Mouse (Mus musculus): ENCODE results near the gene Cacfd1. TPM values are rescaled to one million over a fixed set of nuclear protein-coding genes. Genes with fewer than 3 reads are reported as not detected.

Cacfd1 gene
- polyA plus RNA-seq, 1 experiment from 2014 or later = 123 TPM

DNA sequence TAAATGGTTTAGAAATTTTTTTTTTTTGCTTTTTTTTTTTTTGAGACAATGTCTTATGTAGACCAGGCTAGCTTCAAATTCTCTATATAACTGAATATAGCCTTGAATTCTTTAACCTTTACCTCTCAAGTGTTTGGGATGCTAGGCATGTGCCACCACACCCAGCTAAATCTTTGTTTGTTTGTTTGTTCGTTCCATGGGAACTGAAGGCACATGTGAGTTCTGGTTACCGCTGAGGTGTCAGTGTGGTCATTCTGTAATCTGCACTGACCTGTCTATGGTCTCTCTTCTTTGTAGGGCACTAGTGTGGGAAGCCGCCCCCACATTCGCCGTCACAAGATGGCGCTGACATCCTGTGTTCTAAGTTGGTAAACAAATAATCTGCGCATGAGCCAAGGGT lies 11.7 kb upstream of the Cacfd1 start:
- WGBS = 94% methylated on average over 7 of the region's 7 CpGs
- Histone ChIP-seq H3K36me3 (replicated peaks) (no peaks in the 10 kb centered on the region), H3K4me2 (no peak overlapping the region), H3K9ac (no peak overlapping the region), H3K4me1 (no peaks in the 10 kb centered on the region), H3K27ac (no peak overlapping the region), H3K9me3 (no peaks in the 10 kb centered on the region), H3K4me3 (no peak overlapping the region), H3K27me3 (replicated peaks) (no peaks in the 10 kb centered on the region)
- ATAC-seq (replicated peaks) = no peak

DNA sequence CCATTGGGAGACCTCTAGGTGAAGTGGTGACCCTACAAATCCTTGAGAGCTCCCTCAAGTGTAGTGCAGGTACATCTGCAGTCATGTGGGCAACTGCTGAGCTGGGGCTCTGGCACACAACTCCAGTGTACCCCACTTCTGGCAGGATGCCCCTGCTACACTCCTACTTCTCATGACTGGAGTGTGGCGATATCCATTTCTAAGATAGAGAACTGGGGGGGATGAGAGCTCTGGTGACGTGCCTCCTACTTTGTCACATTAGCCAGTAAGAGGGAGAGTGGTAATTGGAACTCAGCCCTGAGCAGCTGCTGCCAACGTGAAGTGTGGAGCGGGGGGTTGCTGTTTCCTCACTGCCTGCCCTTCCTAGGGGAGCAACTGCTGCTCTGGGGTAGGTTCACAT lies 3.5 kb upstream of the Cacfd1 start:
- ATAC-seq (replicated peaks) = no peak
- Histone ChIP-seq H3K4me2 (no peak overlapping the region), H3K27ac (no peak overlapping the region), H3K9me3 (no peaks in the 10 kb centered on the region), H3K4me3 (no peak overlapping the region), H3K9ac (no peak overlapping the region), H3K27me3 (replicated peaks) (no peaks in the 10 kb centered on the region), H3K36me3 (replicated peaks) (no peaks in the 10 kb centered on the region), H3K4me1 (peaks cover 17% of the 10 kb centered on the region)
- WGBS = 73% methylated on average over 4 of the region's 4 CpGs

DNA sequence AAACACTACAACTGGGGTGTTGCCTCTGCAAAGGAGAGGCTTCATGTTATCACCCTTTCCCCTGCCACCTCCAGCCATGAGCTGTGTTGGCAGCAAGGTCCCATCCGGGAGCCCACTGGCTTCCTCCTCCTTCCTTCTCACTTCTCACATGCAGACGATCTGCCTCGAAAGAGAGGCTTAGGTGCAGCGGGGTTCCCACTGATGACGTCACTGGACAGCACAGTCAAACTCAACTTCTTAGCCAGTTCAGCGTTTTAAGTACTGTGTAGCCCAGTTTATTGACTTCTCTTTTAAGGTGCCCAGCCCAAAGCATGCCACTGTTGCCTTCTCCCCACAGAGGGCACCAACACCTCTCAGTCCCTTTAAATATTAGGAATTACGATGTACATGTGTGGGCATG lies 2.0 kb upstream of the Cacfd1 start:
- no peak for ATAC-seq (replicated peaks)
- no peaks in the 10 kb centered on the region for H3K9me3 ChIP-seq
- WGBS = 73% methylated on average over 7 of the region's 7 CpGs
- H3K27ac ChIP-seq = no peak overlapping the region
- H3K27me3 ChIP-seq (replicated peaks) = no peaks in the 10 kb centered on the region
- no peak overlapping the region for H3K4me3 ChIP-seq
- no peaks in the 10 kb centered on the region for H3K36me3 ChIP-seq (replicated peaks)
- H3K9ac ChIP-seq = no peak overlapping the region
- H3K4me2 ChIP-seq = no peak overlapping the region
- peaks cover 23% of the 10 kb centered on the region for H3K4me1 ChIP-seq

DNA sequence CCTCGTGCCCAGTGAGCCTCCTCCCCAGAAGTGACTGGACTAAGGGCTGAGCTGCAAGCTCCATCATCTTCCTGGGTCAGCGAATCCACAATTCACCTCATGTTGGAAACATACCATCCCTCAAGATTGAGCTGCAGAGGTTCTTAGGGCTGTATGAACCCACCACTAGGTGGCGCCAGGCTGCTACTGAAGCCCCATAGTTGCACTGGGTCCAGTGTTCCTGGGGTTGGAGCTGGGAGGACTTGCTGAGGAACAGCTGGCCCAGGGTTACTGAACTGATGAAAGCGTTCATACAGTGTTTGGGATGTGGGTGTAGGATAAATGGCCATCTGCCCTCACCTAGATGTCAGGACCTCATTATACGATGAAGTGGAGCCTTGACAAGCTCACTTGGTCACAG lies 8.1 kb downstream of the Cacfd1 start:
- Histone ChIP-seq H3K4me1 (no peaks in the 10 kb centered on the region), H3K4me3 (no peak overlapping the region), H3K4me2 (no peak overlapping the region), H3K36me3 (replicated peaks) (peaks cover 30% of the 10 kb centered on the region), H3K9ac (no peak overlapping the region), H3K27ac (no peak overlapping the region), H3K27me3 (replicated peaks) (no peaks in the 10 kb centered on the region), H3K9me3 (no peaks in the 10 kb centered on the region)
- 51% methylated on average over 5 of the region's 5 CpGs for WGBS
- ATAC-seq (replicated peaks) = 0 out of 2 replicates have a peak, but pooled peaks have one; percentile 29

DNA sequence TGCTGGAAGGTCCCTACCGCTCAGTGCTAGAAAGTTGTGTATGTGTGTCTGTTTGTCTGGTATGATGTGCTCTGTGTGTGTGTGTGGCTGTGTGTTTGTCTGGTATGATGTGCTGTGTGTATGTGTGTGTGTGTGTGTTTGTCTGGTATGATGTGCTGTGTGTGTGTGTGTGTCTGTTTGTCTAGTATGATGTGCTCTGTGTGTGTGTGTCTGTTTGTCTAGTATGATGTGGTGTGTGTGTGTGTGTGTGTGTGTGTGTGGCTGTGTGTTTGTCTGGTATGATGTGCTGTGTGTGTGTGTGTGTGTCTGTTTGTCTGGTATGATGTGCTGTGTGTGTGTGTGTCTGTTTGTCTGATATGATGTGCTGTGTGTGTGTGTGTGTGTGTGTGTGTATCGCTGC lies 9.8 kb downstream of the Cacfd1 start:
- 97% methylated on average over 2 of the region's 2 CpGs for WGBS

DNA sequence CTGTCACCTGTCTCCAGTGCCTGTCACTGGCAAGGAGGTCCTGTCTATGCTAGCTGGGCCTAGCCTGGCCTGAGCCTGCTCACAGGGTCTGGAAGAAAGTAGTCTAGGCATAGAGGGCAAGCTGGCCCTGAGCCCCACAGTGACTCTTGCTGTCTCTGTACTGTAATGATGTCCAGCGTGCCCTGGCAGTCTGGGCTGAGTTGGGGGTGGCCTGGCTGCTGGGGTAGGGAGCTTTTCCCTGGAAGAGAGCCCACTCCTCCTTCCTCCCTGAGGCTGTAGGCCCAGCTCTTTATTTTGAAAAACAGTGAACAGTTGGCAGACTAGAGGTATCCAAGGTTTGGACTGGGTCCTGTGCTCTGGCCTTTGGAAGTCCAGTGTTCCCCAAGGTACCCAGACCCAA lies 11.4 kb downstream of the Cacfd1 start:
- Histone ChIP-seq H3K9ac (no peak overlapping the region), H3K36me3 (replicated peaks) (peaks cover 12% of the 10 kb centered on the region), H3K4me1 (no peaks in the 10 kb centered on the region), H3K4me2 (no peak overlapping the region), H3K27me3 (replicated peaks) (no peaks in the 10 kb centered on the region), H3K9me3 (no peaks in the 10 kb centered on the region), H3K4me3 (no peak overlapping the region), H3K27ac (no peak overlapping the region)
- 88% methylated on average over 1 of the region's 1 CpGs for WGBS
- no peak for ATAC-seq (replicated peaks)

More for the DNA sequence above, 9.8 kb downstream of the Cacfd1 start:
- no peak for ATAC-seq (replicated peaks)
- peaks cover 21% of the 10 kb centered on the region for H3K36me3 ChIP-seq (replicated peaks)
- H3K4me3 ChIP-seq = no peak overlapping the region
- no peak overlapping the region for H3K9ac ChIP-seq
- H3K27me3 ChIP-seq (replicated peaks) = no peaks in the 10 kb centered on the region
- H3K4me2 ChIP-seq = no peak overlapping the region
- H3K27ac ChIP-seq = no peak overlapping the region
- H3K4me1 ChIP-seq = no peaks in the 10 kb centered on the region
- H3K9me3 ChIP-seq = no peaks in the 10 kb centered on the region

DNA sequence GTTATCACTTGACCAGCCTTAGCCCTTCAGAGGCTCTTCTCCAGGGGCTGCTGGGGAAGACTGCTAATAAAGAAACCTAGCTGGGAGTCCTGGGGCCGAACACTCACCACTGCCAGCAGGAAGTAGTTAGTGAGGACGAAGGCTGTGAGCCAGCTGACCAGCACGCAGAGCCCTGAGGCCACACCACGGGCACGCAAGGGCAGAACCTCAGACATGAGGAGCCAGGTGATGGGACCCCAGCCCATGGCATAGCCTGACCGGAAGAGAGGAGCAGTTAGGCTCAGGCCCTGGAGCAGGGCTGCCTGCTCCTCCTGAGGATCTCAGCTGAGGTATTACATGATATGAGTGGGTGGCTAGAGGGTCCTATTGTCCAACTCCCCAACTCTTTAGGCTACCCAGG lies 12.9 kb downstream of the Cacfd1 start:
- Histone ChIP-seq H3K27me3 (replicated peaks) (no peaks in the 10 kb centered on the region), H3K9me3 (no peaks in the 10 kb centered on the region), H3K27ac (no peak overlapping the region), H3K4me3 (no peak overlapping the region), H3K4me1 (peaks cover 12% of the 10 kb centered on the region), H3K9ac (no peak overlapping the region), H3K36me3 (replicated peaks) (peaks cover 2% of the 10 kb centered on the region; the same call in 1 of the 2 replicates), H3K4me2 (no peak overlapping the region)
- ATAC-seq (replicated peaks) = no peak
- WGBS = 79% methylated on average over 6 of the region's 6 CpGs

DNA sequence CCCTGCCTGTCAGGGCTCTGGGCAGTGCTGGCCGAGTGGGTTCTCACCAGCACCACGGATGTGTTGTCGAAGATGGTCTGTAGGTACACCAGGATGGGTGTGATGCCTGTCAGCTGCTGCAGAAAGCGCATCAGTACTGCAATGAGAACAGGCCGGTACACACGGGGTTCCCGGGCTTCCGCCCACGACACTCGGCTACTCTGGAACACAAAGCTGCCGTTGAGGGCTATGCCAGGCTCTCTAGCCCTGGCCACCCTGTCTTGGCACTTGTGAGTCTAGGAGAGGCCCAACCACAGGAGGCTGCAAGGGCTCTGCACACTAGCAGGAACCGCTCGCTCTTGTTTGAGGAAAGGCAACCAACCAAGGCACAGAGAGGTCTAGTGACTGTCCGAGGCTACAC lies 14.4 kb downstream of the Cacfd1 start:
- Histone ChIP-seq H3K36me3 (replicated peaks) (no peaks in the 10 kb centered on the region; the same call in 1 of the 2 replicates), H3K4me3 (no peak overlapping the region), H3K4me2 (no peak overlapping the region), H3K4me1 (peaks cover 19% of the 10 kb centered on the region), H3K9ac (no peak overlapping the region), H3K27me3 (replicated peaks) (0 out of 2 replicates have a peak, but pooled peaks cover under 1% of the 10 kb centered on the region), H3K27ac (no peak overlapping the region), H3K9me3 (no peaks in the 10 kb centered on the region)
- WGBS = 88% methylated on average over 14 of the region's 14 CpGs
- ATAC-seq (replicated peaks) = no peak

DNA sequence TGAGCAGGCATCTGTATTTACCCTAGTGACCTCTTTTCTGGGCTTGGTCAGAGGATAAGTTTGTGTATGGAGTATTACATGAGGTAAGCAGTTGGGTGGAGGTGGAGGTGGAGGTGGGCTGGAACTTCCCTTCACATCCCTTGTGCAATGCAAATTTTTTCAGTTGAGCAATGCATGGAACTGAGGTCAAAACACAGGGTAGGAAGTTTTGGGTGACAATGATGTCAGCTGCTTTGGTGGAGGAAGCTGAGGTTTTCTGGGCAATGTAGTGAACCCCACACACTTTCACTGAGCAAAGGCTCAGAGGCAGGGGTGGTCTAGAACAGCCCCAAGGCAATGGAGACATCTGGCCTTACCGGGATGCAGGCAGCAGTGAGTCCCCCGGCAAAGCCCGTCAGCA lies 15.8 kb downstream of the Cacfd1 start:
- no peak for ATAC-seq (replicated peaks)
- Histone ChIP-seq H3K9me3 (no peaks in the 10 kb centered on the region), H3K27ac (no peak overlapping the region)

DNA sequence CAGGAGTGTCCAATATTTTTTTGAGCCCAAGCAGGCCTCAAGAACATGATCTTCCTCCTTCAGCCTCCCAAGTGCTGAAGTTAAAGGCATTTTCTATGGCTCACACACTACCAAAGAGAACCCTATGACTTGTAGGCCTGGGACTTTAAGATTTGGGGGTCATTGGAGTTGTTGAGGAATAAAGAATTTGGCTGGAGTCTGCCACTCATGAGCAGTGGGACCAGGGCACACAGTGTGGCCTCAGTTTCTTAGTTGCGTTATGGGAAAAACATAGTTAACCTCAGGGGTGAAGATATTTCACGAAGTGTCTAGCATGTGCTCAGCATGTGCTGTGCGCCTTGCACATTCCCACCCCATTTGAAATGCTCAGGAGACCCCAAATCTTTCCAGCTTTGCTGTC lies 16.6 kb downstream of the Cacfd1 start:
- H3K9me3 ChIP-seq = no peaks in the 10 kb centered on the region
- no peak overlapping the region for H3K27ac ChIP-seq
- 0 out of 2 replicates have a peak, but pooled peaks cover 9% of the 10 kb centered on the region for H3K27me3 ChIP-seq (replicated peaks)
- no peak overlapping the region for H3K4me3 ChIP-seq
- H3K36me3 ChIP-seq (replicated peaks) = no peaks in the 10 kb centered on the region
- ATAC-seq (replicated peaks) = no peak
- H3K9ac ChIP-seq = no peak overlapping the region
- 93% methylated on average over 3 of the region's 3 CpGs for WGBS
- no peak overlapping the region for H3K4me2 ChIP-seq
- peaks cover 19% of the 10 kb centered on the region for H3K4me1 ChIP-seq

More for the DNA sequence above, 15.8 kb downstream of the Cacfd1 start:
- H3K9ac ChIP-seq = no peak overlapping the region
- peaks cover 19% of the 10 kb centered on the region for H3K4me1 ChIP-seq
- 93% methylated on average over 3 of the region's 3 CpGs for WGBS
- H3K27me3 ChIP-seq (replicated peaks) = 0 out of 2 replicates have a peak, but pooled peaks cover 9% of the 10 kb centered on the region
- H3K4me3 ChIP-seq = no peak overlapping the region
- no peaks in the 10 kb centered on the region for H3K36me3 ChIP-seq (replicated peaks)
- H3K4me2 ChIP-seq = no peak overlapping the region

DNA sequence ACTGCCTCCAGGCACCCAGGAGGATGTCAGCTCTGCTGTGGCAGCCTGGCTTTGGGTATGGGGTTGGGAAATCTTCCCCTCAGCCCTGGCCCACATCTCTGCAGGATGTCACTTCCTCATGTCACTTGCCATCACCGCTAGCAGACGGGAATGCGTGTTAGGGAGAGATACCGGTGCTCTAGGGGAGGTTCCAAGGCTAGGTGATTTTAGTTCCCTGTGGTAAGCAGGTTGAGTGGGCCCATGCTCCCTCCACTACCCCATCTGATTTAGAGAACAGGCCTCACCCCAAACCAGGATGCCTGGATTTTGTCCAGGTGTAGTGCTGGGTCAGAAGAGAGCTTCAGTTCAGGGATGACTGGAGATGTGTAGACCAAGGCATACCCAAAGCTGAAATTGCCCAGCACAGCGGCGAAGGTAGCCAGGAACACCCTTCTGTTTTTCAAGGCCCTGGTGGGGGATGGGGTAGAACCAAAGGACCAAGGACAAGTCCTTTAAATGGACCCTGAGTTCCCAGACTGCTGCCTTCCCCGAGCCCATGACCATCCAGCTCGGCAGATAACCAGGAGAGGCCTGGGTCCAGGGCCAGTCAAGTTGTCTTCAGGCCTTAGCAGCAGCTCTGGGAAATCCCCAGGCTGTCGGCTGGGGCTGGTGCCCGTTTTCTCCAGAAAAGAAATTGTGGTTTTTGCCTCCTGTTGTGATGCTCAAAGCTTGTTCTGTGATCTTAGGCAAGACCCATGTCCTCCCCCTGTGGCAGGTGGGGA lies 17.3 kb downstream of the Cacfd1 start:
- Histone ChIP-seq H3K4me2 (peak overlapping the region; percentile 80), H3K27ac (peak overlapping the region; percentile 72), H3K9me3 (no peaks in the 10 kb centered on the region), H3K9ac (peak overlapping the region; percentile 56), H3K36me3 (replicated peaks) (no peaks in the 10 kb centered on the region), H3K4me3 (peak overlapping the region; percentile 47), H3K27me3 (replicated peaks) (0 out of 2 replicates have a peak, but pooled peaks cover 9% of the 10 kb centered on the region), H3K4me1 (peaks cover 19% of the 10 kb centered on the region)
- 73% methylated on average over 10 of the region's 10 CpGs for WGBS
- no peak for ATAC-seq (replicated peaks)

DNA sequence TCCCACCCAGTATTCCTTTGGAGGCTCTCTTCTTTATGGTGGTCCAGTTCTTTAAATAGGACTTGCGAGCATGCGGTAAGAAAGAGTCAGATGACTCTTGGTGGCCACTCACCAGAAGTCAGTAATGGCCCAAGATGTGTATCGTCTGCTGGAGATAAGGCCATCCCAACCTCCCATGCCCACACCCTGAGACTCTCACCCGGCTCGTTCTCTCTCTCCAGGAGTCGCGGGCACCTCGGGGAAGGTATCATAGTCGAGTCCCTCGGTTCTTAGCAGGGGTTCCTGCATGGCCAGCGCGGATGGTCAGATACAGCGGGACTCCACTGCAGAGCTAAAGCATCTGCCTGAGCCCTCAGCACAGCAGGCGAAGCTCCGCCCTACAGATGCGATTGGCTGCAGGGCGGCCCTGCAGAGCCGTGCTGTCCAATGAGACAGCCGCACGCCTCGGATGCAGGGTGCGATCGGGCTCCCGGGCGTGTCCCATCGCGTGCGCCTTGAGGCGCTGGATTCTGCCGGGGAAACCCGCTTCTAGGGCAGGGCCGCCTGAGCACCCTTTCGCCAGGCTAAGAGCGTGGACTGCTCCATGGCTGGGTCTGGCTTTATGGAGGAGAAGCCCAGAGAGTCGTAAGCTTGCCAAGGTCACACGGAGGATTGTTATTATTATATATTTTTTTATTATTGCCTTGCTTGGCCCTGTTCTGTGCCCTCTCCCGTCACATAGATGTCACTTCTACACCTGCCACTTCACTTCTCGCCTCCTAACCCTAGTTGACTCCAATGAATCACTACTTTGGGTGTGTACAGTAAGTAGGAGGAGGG lies 18.1 kb downstream of the Cacfd1 start, which contains the start of gene Slc2a6:
Gene Slc2a6, minus strand, starts transcription at position 381 of the 819 bp plus-strand sequence.
- no peaks in the 10 kb centered on the region for H3K36me3 ChIP-seq (replicated peaks)
- H3K27me3 ChIP-seq (replicated peaks) = 0 out of 2 replicates have a peak, but pooled peaks cover 9% of the 10 kb centered on the region
- H3K4me2 ChIP-seq = peak within 1 kb of the TSS; percentile 80
- peak; percentile 99 for ATAC-seq (replicated peaks)
- peak within 1 kb of the TSS; percentile 56 for H3K9ac ChIP-seq
- peak within 1 kb of the TSS; percentile 72 for H3K27ac ChIP-seq
- no peaks in the 10 kb centered on the region for H3K9me3 ChIP-seq
- H3K4me1 ChIP-seq = peaks cover 19% of the 10 kb centered on the region
- 2% methylated on average over 38 of the region's 38 CpGs for WGBS
- H3K4me3 ChIP-seq = peak within 1 kb of the TSS; percentile 47

All from midbrain, embryonic 15.5 days (tissue).